Mouse (Mus musculus) intestine, postnatal 0 days (tissue): Measurements from ENCODE around the gene Esyt2. TPM values are rescaled to one million over a fixed set of nuclear protein-coding genes. Genes with fewer than 3 reads are reported as not detected.
"Not testable (repeated sequence)": the region's sequence is repeated elsewhere in the genome, so short reads cannot be mapped to it uniquely, and the experiment has no call there.

Source experiments
- ATAC-seq: fragments of 200-750 bp; cut with Nextera tagmentation; 2 replicates; pipeline ENCODE4 v1.8.0; 2017; ENCODE audit warnings: mild to moderate bottlenecking, moderate TSS enrichment, moderate library complexity
- H3K27ac ChIP-seq: fragments of 300-500 bp; sonication (generic); 2 replicates; pipeline ENCODE4 v1.5.1; 2014; ENCODE audit warnings: mild to moderate bottlenecking, low read depth, low read length, moderate library complexity
- H3K27me3 ChIP-seq: fragments of 300-500 bp; sonication (generic); replicated peaks from 2 replicates; pipeline ENCODE4 v1.6.1; 2014; ENCODE audit warnings: low read length, mixed read lengths; ENCODE audit not compliant: control insufficient read depth, insufficient read depth
- H3K36me3 ChIP-seq: fragments of 300-500 bp; sonication (generic); 2 replicates; pipeline ENCODE4 v1.6.1; 2014; ENCODE audit warnings: mild to moderate bottlenecking, moderate library complexity; ENCODE audit not compliant: control insufficient read depth, insufficient read depth
- H3K4me1 ChIP-seq: fragments of 300-500 bp; sonication (generic); replicated peaks from 2 replicates; pipeline ENCODE4 v1.6.1; 2014; ENCODE audit warnings: antibody characterized with exemption, low read length, mixed read lengths; ENCODE audit not compliant: control insufficient read depth, insufficient read depth
- H3K4me2 ChIP-seq: fragments of 300-500 bp; sonication (generic); replicated peaks from 2 replicates; pipeline ENCODE4 v1.6.1; 2014; ENCODE audit warnings: low read depth, mild to moderate bottlenecking, moderate library complexity
- H3K4me3 ChIP-seq: fragments of 300-500 bp; sonication (generic); 2 replicates; pipeline ENCODE4 v1.5.1; 2014; ENCODE audit warnings: low read depth, low read length
- H3K9ac ChIP-seq: fragments of 300-500 bp; sonication (generic); 2 replicates; pipeline ENCODE4 v1.6.1; 2014; ENCODE audit warnings: mild to moderate bottlenecking, low read depth, low read length
- H3K9me3 ChIP-seq: fragments of 300-500 bp; sonication (generic); 2 replicates; pipeline ENCODE4 v1.6.1; 2016; ENCODE audit warnings: mixed run types; ENCODE audit not compliant: control insufficient read depth
- CTCF ChIP-seq: sonication (generic); IDR thresholded peaks from 2 replicates; pipeline ENCODE4 v1.5.1; 2016; ENCODE audit warnings: low read depth, mild to moderate bottlenecking, control low read depth, antibody characterized with exemption, moderate library complexity
- WGBS: fragments of 180-500 bp; shearing (Covaris S2); extraction: QIAGEN DNeasy Blood & Tissue Kit; methylation state at CpG from one replicate; pipeline ENCODE4 v1.1.7; 2014; 5-methylcytosine and 5-hydroxymethylcytosine counted together
- polyA plus RNA-seq: library from polyadenylated mRNA; unstranded; fragments of >200 nt; fragmentation: Nextera tagmentation; extraction: Ambion mirVana; gene quantifications from 2 replicates; pipeline ENCODE4 v1.2.1, GENCODE M21; 2015

Gene Esyt2
- polyA plus RNA-seq, 1 experiment from 2014 or later = 14.1 TPM

DNA sequence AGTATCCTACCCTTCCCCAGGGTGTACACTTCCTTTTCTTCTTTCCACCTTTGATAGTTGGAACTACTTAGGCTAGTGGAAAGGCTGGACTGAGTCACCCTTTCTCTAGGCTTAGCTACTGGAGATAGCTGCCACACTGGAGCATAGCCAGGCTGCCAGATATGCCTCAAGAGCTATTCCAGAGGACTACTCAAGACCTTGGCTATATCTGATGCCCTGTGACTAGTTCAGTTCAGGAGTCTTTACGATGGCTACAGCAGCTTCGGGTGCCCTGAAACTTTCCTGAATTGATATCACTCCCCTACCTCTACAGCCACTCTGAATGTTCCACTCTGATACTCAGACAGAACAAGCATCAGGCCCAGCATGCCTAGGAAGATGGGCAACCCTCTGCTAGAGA is 16.2 kb upstream of the Esyt2 start:
- no peaks in the 10 kb centered on the region for H3K9me3 ChIP-seq
- no peaks in the 10 kb centered on the region for H3K27me3 ChIP-seq
- no peak overlapping the region for H3K27ac ChIP-seq
- no peak for ATAC-seq
- no peaks in the 10 kb centered on the region for H3K4me1 ChIP-seq
- no peak overlapping the region for H3K9ac ChIP-seq
- H3K4me2 ChIP-seq = no peak overlapping the region
- H3K4me3 ChIP-seq = no peak overlapping the region
- no peak for TF ChIP-seq CTCF
- 87% methylated on average over 2 of the region's 2 CpGs for WGBS
- H3K36me3 ChIP-seq = no peaks in the 10 kb centered on the region

DNA sequence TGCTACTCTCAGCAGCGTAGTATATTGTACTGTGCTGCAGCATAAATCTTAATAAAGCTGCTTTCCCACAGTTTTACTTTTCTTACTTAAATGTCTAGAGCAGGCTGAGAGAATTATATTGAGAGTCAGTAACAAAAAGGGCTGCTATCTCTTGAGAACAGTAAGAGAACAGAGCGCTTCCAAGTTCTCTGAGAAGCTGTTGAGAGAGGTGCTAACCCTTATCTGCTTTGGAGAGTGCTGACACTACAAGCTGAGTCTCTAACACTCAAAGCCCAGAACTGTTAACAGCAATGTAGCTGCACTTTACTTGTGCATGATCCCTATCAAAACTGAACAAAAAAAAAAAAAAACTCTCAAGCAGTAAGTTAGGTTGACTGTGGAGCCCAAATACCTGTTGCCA is 15.7 kb upstream of the Esyt2 start:
- no peaks in the 10 kb centered on the region for H3K36me3 ChIP-seq
- no peak overlapping the region for H3K4me2 ChIP-seq
- no peak overlapping the region for H3K9ac ChIP-seq
- ATAC-seq = no peak
- H3K4me1 ChIP-seq = no peaks in the 10 kb centered on the region
- H3K27me3 ChIP-seq = no peaks in the 10 kb centered on the region
- H3K9me3 ChIP-seq = no peaks in the 10 kb centered on the region
- no peak for TF ChIP-seq CTCF
- no peak overlapping the region for H3K27ac ChIP-seq
- H3K4me3 ChIP-seq = no peak overlapping the region
- 81% methylated on average over 2 of the region's 2 CpGs for WGBS

GRCm38 (mm10) chr12:116269450-116269849 is 11.5 kb upstream of the Esyt2 start:
- Histone ChIP-seq H3K27me3 (no peaks in the 10 kb centered on the region), H3K4me1 (no peaks in the 10 kb centered on the region; the same call in 1 of the 2 replicates), H3K9me3 (no peaks in the 10 kb centered on the region), H3K36me3 (no peaks in the 10 kb centered on the region), H3K9ac (no peak overlapping the region), H3K4me3 (no peak overlapping the region), H3K27ac (no peak overlapping the region), H3K4me2 (no peak overlapping the region; the same call in 1 of the 2 replicates)
- no peak for TF ChIP-seq CTCF
- 29% methylated on average over 5 of the region's 5 CpGs for WGBS
- ATAC-seq = peak; percentile 95

DNA sequence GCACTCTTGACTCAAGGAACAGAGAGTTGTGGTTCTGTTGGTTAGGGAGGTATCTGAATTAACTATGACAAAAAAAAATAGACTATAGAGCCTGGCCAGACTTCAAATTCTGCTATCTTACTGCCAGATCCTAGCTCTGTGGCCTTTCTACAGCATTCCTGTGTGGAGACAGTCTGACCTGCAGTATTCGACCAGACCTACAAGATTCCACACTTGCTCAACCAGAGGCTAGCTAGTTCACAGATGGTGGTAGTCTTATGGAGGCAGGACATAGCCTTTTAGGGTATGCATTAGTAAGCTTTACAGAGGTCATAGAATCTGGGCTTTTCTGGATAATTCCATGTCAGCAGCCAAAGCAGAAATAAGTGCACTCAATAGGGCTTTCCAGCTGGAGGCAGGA is 10.5 kb upstream of the Esyt2 start:
- no peaks in the 10 kb centered on the region for H3K27me3 ChIP-seq
- no peak overlapping the region for H3K27ac ChIP-seq
- H3K4me1 ChIP-seq = no peaks in the 10 kb centered on the region; the same call in 1 of the 2 replicates
- H3K4me3 ChIP-seq = no peak overlapping the region
- no peak for ATAC-seq
- no peak for TF ChIP-seq CTCF
- no peak overlapping the region for H3K9ac ChIP-seq
- no peaks in the 10 kb centered on the region for H3K9me3 ChIP-seq
- WGBS = 93% methylated on average over 1 of the region's 1 CpGs
- H3K4me2 ChIP-seq = no peak overlapping the region
- no peaks in the 10 kb centered on the region for H3K36me3 ChIP-seq

DNA sequence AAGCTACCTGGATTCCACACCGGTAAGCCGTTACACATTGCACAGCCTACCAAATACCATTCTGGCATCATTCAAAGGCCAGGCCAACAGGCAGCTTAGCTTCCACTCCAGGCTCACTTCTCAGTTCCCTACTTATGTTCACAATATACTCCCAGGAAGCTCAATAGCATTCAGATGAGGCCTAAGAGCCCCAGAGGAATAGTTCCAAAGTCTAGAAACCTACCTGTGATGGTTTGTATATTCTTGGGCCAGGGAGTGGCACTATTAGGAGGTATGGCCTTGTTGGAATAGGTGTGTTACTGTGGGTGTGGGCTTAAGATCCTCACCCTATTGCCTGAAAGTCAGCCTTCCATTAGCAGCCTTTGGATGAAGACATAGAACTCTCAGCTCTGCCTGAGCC is 9.9 kb upstream of the Esyt2 start:
- Histone ChIP-seq H3K36me3 (no peaks in the 10 kb centered on the region), H3K9me3 (no peaks in the 10 kb centered on the region), H3K4me1 (no peaks in the 10 kb centered on the region; the same call in 1 of the 2 replicates), H3K27me3 (no peaks in the 10 kb centered on the region), H3K4me3 (no peak overlapping the region), H3K4me2 (no peak overlapping the region), H3K27ac (no peak overlapping the region), H3K9ac (no peak overlapping the region)
- TF ChIP-seq CTCF = no peak
- WGBS = 91% methylated on average over 2 of the region's 2 CpGs
- peak; percentile 39 for ATAC-seq

DNA sequence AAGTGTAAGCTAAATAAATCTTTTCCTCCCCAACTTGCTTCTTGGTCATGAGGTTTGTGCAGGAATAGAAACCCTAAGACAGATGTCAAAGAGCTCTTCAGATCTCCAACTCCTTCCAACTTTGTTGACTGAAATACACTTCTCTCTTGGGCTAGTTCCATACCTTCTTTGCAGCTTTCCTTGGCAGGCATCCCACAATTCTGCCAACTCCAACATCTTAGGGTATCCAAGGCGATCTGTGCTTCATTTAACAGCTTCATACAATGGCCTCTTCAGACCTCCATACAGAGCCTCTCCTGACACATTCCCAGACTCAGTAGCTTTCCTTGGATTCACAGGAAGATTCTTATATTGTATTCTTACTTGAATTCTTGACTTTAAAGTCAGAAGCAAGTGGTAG is 7.3 kb upstream of the Esyt2 start:
- H3K4me3 ChIP-seq = no peak overlapping the region

GRCm38 (mm10) chr12:116275086-116275485 is 5.9 kb upstream of the Esyt2 start, which contains the start of gene Gm11027:
Gene Gm11027, plus strand, starts transcription at chr12:116275386.
- H3K36me3 ChIP-seq, H3K4me3 ChIP-seq, ATAC-seq: not testable (repeated sequence)

More for the DNA sequence above, 7.3 kb upstream of the Esyt2 start:
- Histone ChIP-seq H3K4me1 (no peaks in the 10 kb centered on the region; the same call in 1 of the 2 replicates), H3K36me3 (no peaks in the 10 kb centered on the region), H3K9ac (no peak overlapping the region), H3K4me2 (no peak overlapping the region), H3K9me3 (no peaks in the 10 kb centered on the region), H3K27me3 (no peaks in the 10 kb centered on the region), H3K27ac (no peak overlapping the region)
- TF ChIP-seq CTCF = no peak
- no peak for ATAC-seq
- 71% methylated on average over 1 of the region's 1 CpGs for WGBS

More at GRCm38 (mm10) chr12:116275086-116275485, 5.9 kb upstream of the Esyt2 start, which contains the start of gene Gm11027:
- H3K4me2 ChIP-seq, H3K4me1 ChIP-seq, H3K27ac ChIP-seq, H3K9me3 ChIP-seq, H3K27me3 ChIP-seq, H3K9ac ChIP-seq: not testable (repeated sequence)
- WGBS = 85% methylated on average over 2 of the region's 2 CpGs
